Mouse (Mus musculus): ENCODE results near the gene Mpst. TPM values are rescaled to one million over a fixed set of nuclear protein-coding genes. Genes with fewer than 3 reads are reported as not detected.
A peak's percentile ranks its signal among the peaks of the same experiment; 100 is the strongest.

The Mpst gene
- total RNA-seq, 4 experiments from 2014 or later = 47.5 to 53.8 (median 49.3) TPM

DNA sequence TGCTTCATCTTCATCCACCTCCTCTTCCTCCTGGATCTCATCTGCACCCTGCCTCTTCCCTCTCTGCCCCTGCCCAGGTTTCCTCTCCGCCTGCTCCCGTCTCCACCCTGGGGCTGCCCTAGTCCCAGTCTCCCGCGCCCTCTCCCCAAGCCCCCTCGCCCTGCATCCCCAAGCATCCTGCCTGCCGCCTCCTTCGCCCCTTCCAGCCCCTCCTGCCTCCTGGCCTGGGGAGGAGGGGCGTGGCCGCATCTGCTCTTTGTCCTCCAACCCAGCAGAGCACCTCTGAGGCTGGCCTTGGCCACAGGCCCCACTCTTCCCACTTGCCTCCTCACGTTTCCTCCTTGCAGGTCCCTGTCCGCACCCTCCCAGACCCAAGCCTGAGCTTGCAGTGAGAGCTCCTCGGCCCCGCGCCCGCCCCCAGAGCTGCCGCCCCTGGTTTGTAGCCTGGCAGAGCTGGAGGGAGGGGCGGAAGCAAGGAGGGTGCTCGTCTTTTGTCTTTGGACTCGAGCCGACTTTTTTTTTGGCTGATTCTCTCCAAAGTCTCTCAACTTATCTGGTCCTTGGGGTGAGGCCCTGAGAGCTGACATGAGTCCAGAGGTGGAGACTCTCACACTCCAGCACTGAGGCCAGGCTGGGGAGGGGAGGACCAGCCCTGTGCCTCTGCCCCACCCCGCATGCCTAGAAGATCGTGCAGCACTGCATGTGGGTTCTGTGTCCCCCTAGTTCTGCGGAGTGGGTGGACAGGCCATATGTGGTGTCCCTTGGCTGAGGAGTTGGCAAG, 31.2 kb downstream of the Mpst start:
- peak; percentile 83 for DNase-seq

DNA sequence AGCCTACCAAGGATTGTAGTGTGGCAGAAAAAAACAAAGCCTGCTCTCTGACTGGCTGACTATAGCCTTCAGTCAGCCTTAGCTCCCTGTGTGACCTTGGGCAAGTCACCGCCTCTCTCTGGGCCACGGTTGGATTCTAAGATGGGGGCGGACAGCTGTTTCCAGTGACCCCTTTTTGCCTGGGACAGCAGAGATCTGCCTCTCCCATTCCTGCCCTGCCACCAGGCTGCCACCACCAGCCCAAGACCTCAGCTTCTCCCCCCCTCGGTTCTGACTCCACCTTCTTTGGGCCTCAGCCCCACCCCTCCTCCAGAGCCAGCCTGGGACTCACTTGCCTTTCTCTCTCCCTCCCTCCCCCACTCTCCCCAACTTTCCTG, 31.8 kb downstream of the Mpst start:
- DNase-seq = peak; percentile 82

DNA sequence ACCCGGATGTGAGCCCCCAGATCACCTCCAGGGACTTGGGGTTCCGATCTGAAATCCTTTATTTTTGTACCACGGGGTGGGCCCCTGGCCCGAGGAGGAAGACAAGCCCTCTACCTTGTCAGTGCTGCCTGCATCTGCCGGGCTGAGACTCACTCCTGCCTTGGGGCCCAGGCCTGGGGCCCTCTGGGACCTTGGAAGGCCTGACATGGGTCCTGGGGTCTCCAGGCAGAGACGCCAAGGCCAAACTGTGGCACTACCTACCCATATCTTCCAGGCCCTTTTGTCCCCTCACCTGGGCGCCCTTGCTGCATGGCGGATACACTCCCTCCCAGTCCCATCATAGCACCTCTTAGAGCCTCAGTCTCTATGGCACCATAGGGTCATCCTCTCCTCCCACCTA, 32.3 kb downstream of the Mpst start:
- no peak for DNase-seq

DNA sequence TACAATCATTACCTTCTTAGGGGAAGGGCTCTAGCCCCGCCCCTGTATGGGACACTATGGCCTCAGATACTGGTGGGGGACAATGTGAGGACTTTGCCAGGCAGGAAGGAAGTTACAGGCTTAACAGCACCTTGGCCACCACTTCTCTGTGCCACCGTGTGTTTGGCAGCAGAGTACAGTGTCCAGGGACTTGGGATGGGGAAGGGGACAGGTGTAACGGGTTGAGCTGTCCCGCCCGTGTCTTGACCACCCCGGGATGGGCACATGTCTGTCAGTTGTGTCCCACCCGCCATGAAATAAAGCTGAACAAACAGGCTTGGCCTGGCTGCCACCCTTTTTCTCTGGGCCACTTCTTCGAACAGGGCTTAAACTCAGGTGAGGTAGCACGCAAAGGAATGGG, 32.8 kb downstream of the Mpst start:
- DNase-seq = no peak

DNA sequence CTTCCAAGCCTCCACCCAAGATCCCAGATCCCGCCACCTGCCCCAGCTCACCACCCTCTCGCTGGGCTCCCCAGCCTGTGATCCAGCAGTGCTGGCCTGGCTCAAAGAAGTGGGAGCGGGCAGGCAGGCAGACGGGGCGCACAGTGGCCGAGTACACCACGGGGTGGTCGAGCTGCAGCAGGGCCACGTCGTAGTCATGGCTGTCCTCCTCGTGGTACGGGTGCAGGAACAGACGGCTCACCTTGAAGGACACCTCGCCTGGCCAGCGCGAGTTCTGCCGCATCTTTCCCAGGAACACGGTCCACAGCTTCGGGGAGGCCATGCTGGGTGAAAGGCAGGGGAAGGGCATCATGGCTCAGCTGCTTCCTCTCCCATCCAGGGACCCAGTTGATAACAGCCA, 36.0 kb downstream of the Mpst start:
- DNase-seq = no peak

DNA sequence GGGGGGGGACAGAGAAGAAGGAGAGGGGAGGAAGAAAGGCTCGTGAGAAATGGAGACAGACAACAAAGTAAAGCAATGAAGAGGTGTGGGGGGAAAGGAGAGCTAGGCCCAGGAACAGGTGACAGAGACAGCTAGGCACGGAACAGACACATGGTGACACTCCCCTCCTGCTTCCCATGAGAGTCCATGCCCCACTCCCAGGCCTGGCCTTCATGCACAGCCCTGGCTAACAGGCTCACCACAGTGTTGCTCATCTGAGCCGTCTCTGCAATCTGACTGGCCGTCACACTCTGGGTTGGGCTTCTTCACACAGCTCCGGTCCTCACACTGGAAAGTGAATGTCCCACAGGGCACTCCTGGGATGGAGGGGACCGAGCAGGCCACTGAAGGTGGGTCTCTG, 37.6 kb downstream of the Mpst start:
- DNase-seq = no peak

DNA sequence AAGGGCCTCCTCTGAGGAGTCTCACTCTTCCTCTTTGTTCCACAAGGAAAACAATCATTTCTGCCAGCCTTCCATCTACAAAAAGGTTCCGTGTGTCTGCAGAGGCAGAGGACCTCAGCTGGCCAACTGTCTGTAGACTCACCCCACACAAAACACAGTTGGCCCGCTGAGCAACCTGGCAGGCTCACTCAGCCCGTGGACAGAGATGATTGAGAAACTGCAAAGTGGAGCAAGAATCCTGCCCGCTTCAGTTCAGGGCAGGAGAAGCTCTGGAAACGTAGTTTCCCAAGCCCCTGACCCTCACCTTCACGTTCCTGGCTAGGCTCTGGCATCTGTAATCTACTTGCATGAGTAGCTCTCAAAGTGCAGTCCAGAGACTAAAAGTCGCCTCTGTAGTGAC, 40.9 kb downstream of the Mpst start:
- no peak for DNase-seq

DNA sequence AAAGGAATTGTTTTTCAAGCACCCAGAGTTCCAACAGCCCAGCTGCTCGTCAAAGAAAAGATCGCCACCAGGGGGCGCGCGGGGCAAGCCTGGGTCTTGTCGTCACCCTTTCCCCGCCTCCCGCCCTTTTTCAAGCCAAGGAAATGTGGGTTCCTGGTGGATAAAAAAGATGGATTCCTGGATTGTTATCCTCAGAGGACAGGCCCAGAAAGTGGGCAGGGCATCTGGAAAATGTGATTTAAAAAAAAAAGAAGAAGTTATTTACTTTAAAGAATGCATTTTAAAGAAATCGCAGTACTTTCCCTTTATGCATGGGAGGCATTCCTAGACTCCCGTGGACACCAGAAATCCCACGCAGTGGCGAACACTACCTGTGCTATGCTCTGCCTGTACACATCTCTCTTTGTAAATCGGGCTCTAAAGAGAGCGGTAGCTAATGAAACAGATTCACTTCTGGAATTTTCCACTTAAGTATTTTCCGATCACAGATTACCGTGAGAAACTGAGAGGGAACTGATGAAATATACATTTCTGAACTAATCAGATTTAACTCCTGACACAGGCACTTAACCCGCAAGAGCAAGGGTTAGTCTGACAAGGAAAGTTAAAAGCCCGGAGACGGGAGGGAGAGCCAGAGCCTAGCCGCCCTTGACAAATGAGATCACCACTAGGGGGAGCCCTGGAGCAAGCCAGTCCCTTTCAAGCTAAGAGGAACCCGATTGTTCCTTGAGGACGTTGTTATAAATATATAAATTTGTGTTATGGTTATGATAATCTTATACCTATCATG, 41.7 kb downstream of the Mpst start:
- DNase-seq = peak; percentile 90

DNA sequence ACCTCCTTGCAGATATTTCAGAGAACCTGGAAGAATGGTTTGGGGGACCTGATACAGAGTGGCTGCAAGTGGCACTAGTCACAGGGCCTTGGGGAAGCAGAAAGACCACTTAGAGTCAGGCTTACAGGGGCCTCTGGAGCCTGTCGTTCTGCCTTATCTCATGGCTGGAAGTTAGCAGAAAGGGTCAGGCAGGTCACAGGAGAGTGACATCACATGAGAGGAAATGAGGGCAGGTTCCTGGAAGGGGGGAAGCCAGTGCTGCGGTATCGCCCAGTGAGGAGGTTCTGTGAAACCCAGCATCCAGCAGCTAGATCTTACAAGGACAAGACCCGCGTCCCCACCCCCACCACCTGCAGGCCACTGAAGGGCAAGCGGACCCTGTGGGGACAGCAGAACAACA, 42.9 kb downstream of the Mpst start:
- DNase-seq = no peak

DNA sequence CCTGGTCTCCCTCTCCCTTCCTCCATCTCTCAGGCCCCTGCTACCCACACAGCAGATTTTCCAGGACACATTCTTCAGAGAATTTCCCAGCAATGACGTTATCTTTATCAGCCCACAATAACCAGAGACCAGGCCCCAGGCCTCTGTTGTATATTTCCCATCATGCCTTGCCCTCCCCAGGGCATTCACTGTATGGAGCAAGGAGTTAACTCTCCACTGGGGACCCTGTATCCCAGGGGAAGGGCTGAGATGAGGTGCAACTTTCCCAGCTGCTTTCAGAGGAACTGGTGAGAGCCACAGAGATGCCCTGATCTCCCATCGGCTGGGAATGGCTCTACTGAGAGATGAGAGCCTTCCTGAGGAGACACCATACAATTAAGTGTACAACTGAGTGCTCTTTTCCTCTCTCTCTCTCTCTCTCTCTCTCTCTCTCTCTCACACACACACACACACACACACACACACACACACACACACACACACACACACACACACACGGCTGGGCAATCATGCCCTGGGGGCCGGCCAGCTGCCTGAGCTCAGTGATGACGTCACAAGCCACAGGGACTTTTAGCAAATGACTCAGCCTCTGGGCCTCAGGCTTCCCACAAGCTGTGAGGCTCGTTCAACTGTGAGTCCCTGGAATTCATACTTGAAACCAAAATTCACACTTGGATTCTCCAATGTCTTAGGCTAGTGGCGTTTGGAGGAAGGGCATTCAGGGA, 43.6 kb downstream of the Mpst start:
- peak; percentile 75 for DNase-seq

DNA sequence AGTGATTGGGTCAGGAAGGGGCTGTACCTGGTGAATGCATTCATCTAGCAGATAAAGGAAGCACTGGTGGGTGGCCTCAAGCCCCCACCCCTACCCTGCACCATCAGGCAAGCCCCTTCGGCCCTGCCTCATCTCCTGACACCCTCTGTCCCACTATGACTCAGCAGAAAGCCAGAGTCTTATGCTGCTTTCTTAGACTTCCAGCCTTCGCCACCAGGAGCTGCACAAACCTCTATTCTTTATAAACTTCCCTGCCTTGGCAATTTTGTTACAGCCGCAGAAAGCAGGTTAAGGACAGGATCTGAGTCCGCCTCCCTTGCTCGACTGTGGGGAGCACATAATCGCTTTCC, 44.2 kb downstream of the Mpst start:
- DNase-seq = no peak

DNA sequence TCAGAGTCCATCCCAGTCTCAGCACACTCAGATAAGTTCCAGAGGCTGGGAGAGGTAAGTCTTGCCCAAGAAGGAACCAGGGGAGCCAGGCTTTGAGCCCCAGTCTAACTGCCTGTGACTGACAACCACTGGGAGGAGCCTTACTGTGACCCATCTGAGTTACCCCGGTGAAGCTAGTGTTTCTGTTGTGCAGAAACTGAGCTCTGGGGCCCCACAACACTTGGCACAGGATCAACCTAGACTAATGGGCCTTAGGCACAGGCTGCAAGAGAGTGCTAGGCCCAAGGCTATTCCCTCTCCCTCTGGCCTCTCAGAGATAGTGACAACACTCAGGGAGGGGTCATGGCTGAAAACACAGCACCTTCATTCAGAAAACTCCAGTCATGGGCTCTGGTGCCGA, 45.0 kb downstream of the Mpst start:
- no peak for DNase-seq

DNA sequence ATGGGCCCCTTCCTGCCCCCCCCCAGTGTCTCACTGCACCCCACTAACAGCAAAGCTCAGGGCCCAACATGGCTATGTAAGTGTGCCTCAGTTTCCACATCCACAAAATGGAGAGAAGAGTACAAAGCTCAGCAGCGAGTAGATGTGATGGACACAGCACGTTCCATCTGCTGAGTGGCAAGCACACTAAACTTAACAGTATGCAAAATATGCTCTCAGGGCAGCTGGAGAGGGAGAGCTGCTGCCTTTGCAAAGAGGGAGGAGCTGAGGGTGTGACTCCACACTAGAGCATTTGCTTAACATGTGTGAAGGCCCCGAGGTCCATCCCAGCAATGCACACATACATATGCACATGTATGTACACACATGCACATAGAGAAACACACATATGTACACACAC, 46.7 kb downstream of the Mpst start:
- no peak for DNase-seq

DNA sequence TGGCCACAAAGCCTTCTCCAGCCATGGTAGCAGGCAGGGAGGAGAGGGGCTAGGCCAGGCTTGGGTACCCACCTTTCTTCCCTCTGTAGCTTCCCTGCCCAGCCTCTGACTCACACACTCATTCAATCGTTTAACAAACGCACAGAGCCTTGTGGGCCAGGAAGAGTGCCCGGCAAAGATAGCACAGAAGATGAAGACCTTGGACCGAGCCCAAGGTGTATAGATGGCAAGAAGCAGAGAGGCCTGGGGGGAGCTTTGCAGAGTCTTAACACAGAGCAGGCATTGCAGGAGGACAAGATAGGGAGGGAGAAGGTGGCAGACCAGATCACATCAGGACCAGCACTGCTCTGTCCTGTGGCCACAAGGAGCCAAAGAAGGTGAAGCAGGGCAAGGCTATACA, 49.0 kb downstream of the Mpst start:
- DNase-seq = no peak

DNA sequence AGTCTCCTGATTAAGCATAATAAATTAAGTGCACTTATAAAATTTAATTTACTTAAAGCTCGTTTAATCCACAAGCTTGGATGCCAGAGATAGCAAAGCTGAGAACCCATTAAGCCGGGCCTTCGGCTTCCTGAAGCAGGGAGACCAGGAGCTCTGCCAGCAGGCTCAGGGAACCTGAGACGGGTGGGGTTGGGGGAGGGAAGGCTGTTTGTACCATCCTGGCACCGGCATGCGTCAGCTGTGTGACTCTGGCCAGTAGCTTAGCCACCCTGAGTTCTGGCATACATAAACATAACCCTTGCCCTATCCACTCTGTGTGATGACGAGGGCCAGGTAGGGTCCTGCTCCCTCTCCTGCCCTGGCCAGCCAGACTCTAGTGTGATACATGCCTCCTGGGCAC, 49.8 kb downstream of the Mpst start:
- DNase-seq = no peak

DNA sequence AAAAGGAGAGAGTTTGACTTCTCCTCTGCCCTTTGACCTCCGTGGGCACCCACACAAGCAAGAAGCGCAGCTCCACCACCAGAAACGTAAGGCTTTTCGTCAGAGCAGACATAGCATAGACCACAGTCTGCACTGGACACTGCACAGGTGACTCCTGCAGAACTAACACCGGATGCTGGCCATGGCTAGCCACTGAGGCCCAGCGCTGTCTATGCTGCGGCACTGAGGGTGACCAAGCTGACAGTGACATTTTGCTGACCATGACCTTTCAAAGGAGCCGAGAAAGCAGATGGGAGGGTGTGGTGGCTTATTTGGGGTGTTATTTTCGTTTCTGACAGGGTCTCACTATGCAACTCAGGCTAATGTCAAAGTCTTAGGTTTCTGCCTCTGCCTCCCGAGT, 51.0 kb downstream of the Mpst start:
- no peak for DNase-seq

DNA sequence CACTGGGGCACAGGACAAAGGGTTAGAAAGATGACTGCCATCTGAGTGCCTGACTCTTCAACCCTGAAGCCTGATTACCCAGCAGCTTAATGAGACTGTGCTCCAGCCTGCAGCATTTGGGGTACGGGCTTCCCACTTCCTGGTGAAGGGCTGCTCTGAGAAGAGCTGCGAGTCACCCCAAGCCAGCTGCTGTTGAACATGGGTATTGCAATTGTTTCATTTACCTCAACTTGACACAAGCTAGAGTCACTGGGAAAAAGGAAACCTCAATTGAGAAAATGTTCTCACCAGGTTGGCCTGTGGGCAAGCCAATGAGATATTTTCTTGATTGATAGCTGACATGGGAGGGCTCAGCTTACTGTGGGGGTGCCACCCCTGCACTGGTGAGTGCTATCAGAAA, 56.8 kb downstream of the Mpst start:
- DNase-seq = no peak

Other genes with a start within 250 kb of the Mpst start
- gene Ift27, start 232.3 kb upstream of the Mpst start, total RNA-seq (2022) = 10 to 100 TPM; 14.3 to 31.1 (median 23.4) TPM
- not detected for gene Pvalb, start 200.0 kb upstream of the Mpst start, total RNA-seq (2022)
- gene Ncf4, start 161.6 kb upstream of the Mpst start, total RNA-seq (2022) = 1 to 10 TPM; 2.0 to 5.1 (median 3.3) TPM
- 1 to 10 TPM in 2 of 4 experiments, under 1 TPM in 2; 0.70 to 2.2 (median 1.4) TPM for gene Csf2rb2, start 100.7 kb upstream of the Mpst start, total RNA-seq (2022)
- gene Csf2rb, start 80.7 kb upstream of the Mpst start, total RNA-seq (2022) = 1 to 10 TPM; 4.6 to 7.9 (median 6.9) TPM
- gene Tex33, start 10.5 kb upstream of the Mpst start, total RNA-seq (2022) = under 1 TPM in 1 of 4 experiments, not detected in 3; 0.31 TPM
- gene Tst, start 509 bp upstream of the Mpst start, total RNA-seq (2022) = 100 to 1,000 TPM; 288 to 361 (median 321) TPM
- 100 to 1,000 TPM in 2 of 4 experiments, 10 to 100 TPM in 2; 80.2 to 106 (median 96.4) TPM for gene Kctd17, start 22.1 kb downstream of the Mpst start, total RNA-seq (2022)
- 1 to 10 TPM; 1.1 to 2.8 (median 2.0) TPM for gene Tmprss6, start 62.2 kb downstream of the Mpst start, total RNA-seq (2022)
- gene Il2rb, start 88.9 kb downstream of the Mpst start, total RNA-seq (2022) = 1 to 10 TPM; 1.2 to 2.7 (median 1.9) TPM
- 10 to 100 TPM; 19.3 to 41.2 (median 31.8) TPM for gene C1qtnf6, start 125.0 kb downstream of the Mpst start, total RNA-seq (2022)
- gene Sstr3, start 138.3 kb downstream of the Mpst start, total RNA-seq (2022) = under 1 TPM; 0.31 to 0.91 (median 0.49) TPM
- gene Rac2, start 166.4 kb downstream of the Mpst start, total RNA-seq (2022) = 10 to 100 TPM in 2 of 4 experiments, 1 to 10 TPM in 2; 4.2 to 19.0 (median 7.7) TPM
- 10 to 100 TPM in 2 of 4 experiments, 1 to 10 TPM in 2; 8.1 to 21.3 (median 14.8) TPM for gene Cyth4, start 190.6 kb downstream of the Mpst start, total RNA-seq (2022)